Mouse (Mus musculus) spleen, adult 2 months (tissue): Measurements from ENCODE around the gene Pde8a. TPM values are rescaled to one million over a fixed set of nuclear protein-coding genes. Genes with fewer than 3 reads are reported as not detected.

Experiments
- DNase-seq, 2 experiments: peaks; one replicate each; pipeline versions ENCODE4 v3.0.0 to v3.0.0-alpha.2; 2012 to 2021; ENCODE audit warnings: low spot score in 2 of 2, low read depth in 1 of 2
- H3K27ac ChIP-seq: fragments of 200-500 bp; 2 replicates; pipeline ENCODE4 v1.5.1; 2012; ENCODE audit warnings: low read length, inconsistent platforms; ENCODE audit not compliant: insufficient read depth
- H3K27me3 ChIP-seq: fragments of 200-500 bp; 2 replicates; pipeline ENCODE4 v1.6.1; 2012; ENCODE audit warnings: mild to moderate bottlenecking, moderate library complexity, low read length, inconsistent platforms; ENCODE audit not compliant: control insufficient read depth, insufficient read depth
- H3K36me3 ChIP-seq: fragments of 200-500 bp; 2 replicates; pipeline ENCODE4 v1.6.1; 2012; ENCODE audit warnings: mild to moderate bottlenecking, low read length, inconsistent platforms; ENCODE audit not compliant: control insufficient read depth, insufficient read depth
- H3K4me1 ChIP-seq: fragments of 200-500 bp; 2 replicates; pipeline ENCODE4 v1.6.1; 2011; ENCODE audit warnings: inconsistent platforms; ENCODE audit not compliant: control insufficient read depth, insufficient read depth, insufficient read length
- H3K4me3 ChIP-seq: fragments of 200-500 bp; 2 replicates; pipeline ENCODE4 v1.5.1; 2011; ENCODE audit warnings: mild to moderate bottlenecking, inconsistent platforms; ENCODE audit not compliant: insufficient read depth, insufficient read length; ENCODE audit errors: extremely low read depth
- CTCF ChIP-seq: fragments of 200-500 bp; IDR thresholded peaks from 2 replicates; pipeline ENCODE4 v1.5.1; 2011; ENCODE audit warnings: mild to moderate bottlenecking, inconsistent platforms; ENCODE audit not compliant: insufficient read depth, insufficient read length, insufficient replicate concordance; ENCODE audit errors: extremely low read depth
- POLR2A ChIP-seq: fragments of 200-500 bp; IDR thresholded peaks from 2 replicates; pipeline ENCODE4 v1.6.1; 2011; ENCODE audit warnings: low read depth, low read length, inconsistent platforms
- WGBS: fragments of 180-500 bp; shearing (Covaris S2); methylation state at CpG from one replicate; pipeline ENCODE4 v1.1.7; 2018; 5-methylcytosine and 5-hydroxymethylcytosine counted together
- polyA plus RNA-seq: library from polyadenylated mRNA; depleted of rRNA; stranded (reverse); fragments of >200 nt; gene quantifications from 2 replicates; pipeline ENCODE4 v1.2.3, GENCODE M21; 2012; rRNA removed

Pde8a gene
- 5.5 and 6.3 TPM in 2 replicates for polyA plus RNA-seq

GRCm38 (mm10) chr7:81213347-81214152 is at the start of gene Pde8a:
Pde8a (plus strand) TSS chr7:81213596.
- Histone ChIP-seq H3K27me3 (peaks cover 11% of the 10 kb centered on the region), H3K36me3 (no peaks in the 10 kb centered on the region), H3K4me3 (peak within 1 kb of the TSS; percentile 65), H3K27ac (peak within 1 kb of the TSS; percentile 85), H3K4me1 (peaks cover 7% of the 10 kb centered on the region; the same call in 1 of the 2 replicates)
- 2% methylated on average over 126 of the region's 128 CpGs for WGBS
- TF ChIP-seq POLR2A (no peak), CTCF (no peak)
- DNase-seq: peak in 1 of 2 experiments; percentile 17

- H3K4me3 ChIP-seq: no peak overlapping the region
- no peak for DNase-seq
- no peaks in the 10 kb centered on the region for H3K27me3 ChIP-seq
- no peak for TF ChIP-seq POLR2A
- TF ChIP-seq CTCF: no peak
- WGBS: 90% methylated on average over 7 of the region's 7 CpGs
- no peaks in the 10 kb centered on the region for H3K36me3 ChIP-seq
- no peak overlapping the region for H3K27ac ChIP-seq
- no peaks in the 10 kb centered on the region for H3K4me1 ChIP-seq
Observed at GRCm38 (mm10) chr7:81164411-81164810, 49.0 kb upstream of the Pde8a start.

- Histone ChIP-seq H3K27ac (no peak overlapping the region), H3K4me3 (no peak overlapping the region), H3K36me3 (no peaks in the 10 kb centered on the region), H3K4me1 (no peaks in the 10 kb centered on the region), H3K27me3 (no peaks in the 10 kb centered on the region)
- peak in 1 of 2 experiments; percentile 34 for DNase-seq
- TF ChIP-seq POLR2A: no peak
- 32% methylated on average over 3 of the region's 3 CpGs for WGBS
Observed at GRCm38 (mm10) chr7:81167124-81167523, 46.3 kb upstream of the Pde8a start.

GRCm38 (mm10) chr7:81169351-81169750 is 44.0 kb upstream of the Pde8a start:
- WGBS: 83% methylated on average over 7 of the region's 7 CpGs
- TF ChIP-seq CTCF: no peak
- no peak for TF ChIP-seq POLR2A
- H3K36me3 ChIP-seq: no peaks in the 10 kb centered on the region
- H3K27me3 ChIP-seq: no peaks in the 10 kb centered on the region
- H3K4me3 ChIP-seq: no peak overlapping the region
- no peaks in the 10 kb centered on the region for H3K4me1 ChIP-seq
- no peak for DNase-seq
- no peak overlapping the region for H3K27ac ChIP-seq

- WGBS: 94% methylated on average over 2 of the region's 2 CpGs
- Histone ChIP-seq H3K4me3 (no peak overlapping the region), H3K27me3 (no peaks in the 10 kb centered on the region), H3K27ac (no peak overlapping the region), H3K4me1 (no peaks in the 10 kb centered on the region), H3K36me3 (no peaks in the 10 kb centered on the region)
- TF ChIP-seq POLR2A (no peak), CTCF (no peak)
- no peak for DNase-seq
Observed at GRCm38 (mm10) chr7:81173931-81174330, 39.5 kb upstream of the Pde8a start.

- Histone ChIP-seq H3K36me3 (no peaks in the 10 kb centered on the region), H3K27me3 (no peaks in the 10 kb centered on the region), H3K4me3 (no peak overlapping the region), H3K4me1 (no peaks in the 10 kb centered on the region), H3K27ac (no peak overlapping the region)
- WGBS: 89% methylated on average over 5 of the region's 5 CpGs
- DNase-seq: no peak
- TF ChIP-seq CTCF (no peak), POLR2A (no peak)
Observed at GRCm38 (mm10) chr7:81174654-81175053, 38.7 kb upstream of the Pde8a start.

- no peaks in the 10 kb centered on the region for H3K36me3 ChIP-seq
- no peak overlapping the region for H3K27ac ChIP-seq
- TF ChIP-seq CTCF: no peak
- TF ChIP-seq POLR2A: no peak
- 86% methylated on average over 5 of the region's 5 CpGs for WGBS
- no peaks in the 10 kb centered on the region for H3K4me1 ChIP-seq
- DNase-seq: no peak
- no peak overlapping the region for H3K4me3 ChIP-seq
- H3K27me3 ChIP-seq: no peaks in the 10 kb centered on the region
Observed at GRCm38 (mm10) chr7:81176187-81176769, 37.1 kb upstream of the Pde8a start.
